Mouse (Mus musculus) G1E (cell line): ENCODE data around the gene Polr2f. TPM values are rescaled to one million over a fixed set of nuclear protein-coding genes. Genes with fewer than 3 reads are reported as not detected.

ENCODE experiments used
- ATAC-seq: 2 replicates; pipeline ENCODE4 v1.8.0; 2016; ENCODE audit warnings: mild to moderate bottlenecking; ENCODE audit not compliant: insufficient number of reproducible peaks, poor library complexity, low FRiP score, severe bottlenecking; ENCODE audit errors: extremely low read depth
- DNase-seq: peaks from one replicate; pipeline ENCODE4 v3.0.0; 2012; ENCODE audit warnings: low spot score
- H3K27me3 ChIP-seq: 2 replicates; pipeline ENCODE4 v1.6.1; 2012; ENCODE audit warnings: mild to moderate bottlenecking, low read length, inconsistent platforms; ENCODE audit not compliant: insufficient read depth
- H3K36me3 ChIP-seq: replicated peaks from 2 replicates; pipeline ENCODE3; 2012; ENCODE audit warnings: mild to moderate bottlenecking, inconsistent platforms
- H3K4me1 ChIP-seq: 2 replicates; pipeline ENCODE4 v1.6.1; 2012; ENCODE audit warnings: low read depth, low read length, inconsistent platforms, mixed read lengths; ENCODE audit not compliant: insufficient read depth
- H3K4me3 ChIP-seq: 2 replicates; pipeline ENCODE4 v1.5.1; 2012; ENCODE audit warnings: low read depth, mild to moderate bottlenecking, inconsistent platforms, low read length, moderate library complexity, mixed read lengths
- H3K9me3 ChIP-seq: replicated peaks from 2 replicates; pipeline ENCODE4 v1.6.1; 2012; ENCODE audit warnings: inconsistent platforms
- CTCF ChIP-seq: IDR thresholded peaks from 2 replicates; pipeline ENCODE4 v1.5.1; 2012; ENCODE audit warnings: low read depth, low read length, inconsistent platforms, mixed read lengths
- GATA1 ChIP-seq: IDR thresholded peaks from 2 replicates; pipeline ENCODE4 v1.6.1; 2012; ENCODE audit warnings: borderline replicate concordance, low read length, inconsistent platforms, mixed read lengths
- GATA2 ChIP-seq: IDR thresholded peaks from 2 replicates; pipeline ENCODE4 v1.6.1; 2012; ENCODE audit warnings: low read depth, low read length, inconsistent platforms, borderline replicate concordance
- POLR2AphosphoS5 ChIP-seq: IDR thresholded peaks from 2 replicates; pipeline ENCODE4 v1.6.1; 2012; ENCODE audit warnings: low read depth, low read length, inconsistent platforms; ENCODE audit not compliant: insufficient replicate concordance
- TAL1 ChIP-seq: conservative IDR thresholded peaks from 2 replicates; pipeline ENCODE4 v1.6.1; 2012; ENCODE audit warnings: low read depth, low read length, inconsistent platforms, mixed read lengths
- polyA plus RNA-seq: library from polyadenylated mRNA; stranded (reverse); fragments of >175 nt; gene quantifications from 2 replicates; pipeline ENCODE4 v1.2.3, GENCODE M21; 2012
- total RNA-seq, 2 experiments: library from RNA; stranded (forward) in 1 of 2; stranded (reverse) in 1 of 2; fragments of 200-1000 nt in 1 of 2; fragments of >200 nt in 1 of 2; fragmentation: Nextera tagmentation in 1 of 2; gene quantifications; 2 replicates each; pipeline ENCODE4 v1.2.3; 2014 to 2017

Gene Polr2f
- total and polyA plus RNA-seq, 3 experiments = 97.0 to 266 (median 143) TPM

DNA sequence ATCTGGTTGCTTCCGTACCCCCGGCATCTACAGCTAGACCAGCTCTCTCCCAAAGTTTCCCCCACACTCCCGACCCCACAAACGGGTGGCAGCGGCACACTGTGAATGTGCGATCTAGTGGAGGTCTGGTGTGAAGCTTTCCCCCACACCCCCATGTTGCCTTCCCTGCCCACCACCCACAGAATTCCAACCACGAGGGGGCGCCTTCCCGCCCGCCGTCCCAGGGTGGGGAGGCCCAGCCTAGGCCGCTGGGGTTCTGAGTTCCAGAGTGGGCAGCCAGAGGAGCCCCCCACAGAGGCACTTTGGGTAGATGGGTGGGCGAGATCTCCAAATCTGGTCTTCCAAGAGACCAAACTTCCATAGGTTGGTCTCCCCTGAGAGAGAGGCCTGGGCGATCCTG, 22.0 kb downstream of the Polr2f start:
- TF ChIP-seq GATA1 (no peak), CTCF (no peak), POLR2AphosphoS5 (no peak)
- H3K4me1 ChIP-seq = no peaks in the 10 kb centered on the region
- H3K36me3 ChIP-seq = no peaks in the 10 kb centered on the region
- ATAC-seq (no peak), DNase-seq (no peak)
- no peak overlapping the region for H3K4me3 ChIP-seq
- H3K9me3 ChIP-seq = no peaks in the 10 kb centered on the region
- H3K27me3 ChIP-seq = peaks cover 74% of the 10 kb centered on the region

DNA sequence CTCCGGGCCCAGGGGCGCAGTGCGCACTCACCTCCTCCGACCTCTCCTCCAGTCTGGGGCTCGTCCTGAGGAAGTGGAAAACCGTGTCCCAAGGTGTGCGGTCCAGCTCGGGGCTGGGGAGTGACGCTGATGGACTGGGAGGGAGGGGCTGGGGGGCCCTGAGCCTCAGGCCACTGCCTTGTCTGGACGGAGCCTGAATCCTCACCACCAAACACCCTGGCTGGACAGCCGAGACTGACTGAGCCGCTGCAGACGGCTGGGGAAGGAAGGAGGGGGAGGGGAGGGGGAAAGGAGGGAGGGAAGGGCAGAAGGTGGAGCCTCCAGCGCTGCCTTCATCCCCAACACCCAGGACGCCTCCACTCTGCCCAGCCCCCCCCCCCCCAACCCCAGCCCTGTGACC, 23.4 kb downstream of the Polr2f start:
- no peak for DNase-seq
- TF ChIP-seq CTCF (no peak), GATA2 (no peak), GATA1 (no peak), TAL1 (no peak), POLR2AphosphoS5 (no peak)
- H3K36me3 ChIP-seq = no peaks in the 10 kb centered on the region
- no peak for ATAC-seq
- H3K4me3 ChIP-seq = no peak overlapping the region
- peaks cover 69% of the 10 kb centered on the region for H3K27me3 ChIP-seq
- H3K9me3 ChIP-seq = no peaks in the 10 kb centered on the region
- H3K4me1 ChIP-seq = no peaks in the 10 kb centered on the region

DNA sequence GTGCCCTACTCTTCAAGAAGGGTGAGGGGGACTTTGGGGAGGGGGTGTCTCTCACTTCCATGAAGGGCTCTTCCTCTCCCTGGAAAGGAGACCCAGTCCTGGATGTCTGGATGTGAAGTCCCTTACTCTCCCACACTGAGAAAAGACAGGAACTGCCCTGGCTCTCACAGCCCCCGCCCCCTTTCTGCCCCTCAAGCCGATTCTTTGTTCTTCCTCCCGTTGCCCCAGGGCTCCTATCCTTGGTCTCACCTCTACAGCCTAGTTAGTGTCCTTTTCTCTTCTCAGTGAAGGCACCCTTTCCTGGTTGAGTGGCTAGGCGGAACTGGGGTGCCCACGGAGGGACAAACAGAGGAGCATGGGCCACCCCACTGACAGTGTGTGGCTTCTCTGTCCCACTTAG, 24.3 kb downstream of the Polr2f start, which contains the start of gene Sox10:
TSS of gene Sox10 (minus strand) at position 101 of the 400 bp plus-strand sequence.
- ATAC-seq (no peak), DNase-seq (no peak)
- TF ChIP-seq POLR2AphosphoS5 (no peak), TAL1 (no peak), CTCF (no peak), GATA1 (no peak), GATA2 (no peak)
- Histone ChIP-seq H3K27me3 (peaks cover 70% of the 10 kb centered on the region), H3K4me1 (no peaks in the 10 kb centered on the region), H3K4me3 (no peak within 1 kb of the TSS), H3K9me3 (no peaks in the 10 kb centered on the region), H3K36me3 (no peaks in the 10 kb centered on the region)

DNA sequence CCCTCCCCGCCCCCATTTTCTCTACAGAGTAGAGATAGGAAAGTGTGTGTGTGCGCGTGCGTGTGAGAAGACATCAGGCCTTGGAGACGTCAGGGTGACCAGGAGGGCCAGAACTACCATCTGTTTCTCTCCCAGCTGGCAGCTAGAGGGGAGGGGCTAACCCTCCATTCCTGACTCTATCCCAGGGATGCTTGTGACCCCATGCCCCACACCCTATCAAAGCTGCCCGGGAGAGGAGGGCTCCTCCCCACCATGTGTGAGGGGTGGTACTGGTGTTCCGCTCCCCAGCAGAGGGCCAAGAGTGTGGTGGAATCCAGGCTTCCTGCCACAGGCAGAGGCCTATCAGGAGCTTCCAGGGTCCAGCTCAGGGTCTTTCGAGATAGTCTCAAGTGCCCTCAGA, 25.9 kb downstream of the Polr2f start:
- ATAC-seq (no peak), DNase-seq (no peak)
- TF ChIP-seq TAL1 = no peak
- TF ChIP-seq CTCF = no peak
- no peak for TF ChIP-seq GATA1
- no peak for TF ChIP-seq POLR2AphosphoS5
- no peak for TF ChIP-seq GATA2
- no peaks in the 10 kb centered on the region for H3K36me3 ChIP-seq
- no peaks in the 10 kb centered on the region for H3K9me3 ChIP-seq
- H3K27me3 ChIP-seq = peaks cover 68% of the 10 kb centered on the region
- H3K4me3 ChIP-seq = no peak overlapping the region
- H3K4me1 ChIP-seq = no peaks in the 10 kb centered on the region

DNA sequence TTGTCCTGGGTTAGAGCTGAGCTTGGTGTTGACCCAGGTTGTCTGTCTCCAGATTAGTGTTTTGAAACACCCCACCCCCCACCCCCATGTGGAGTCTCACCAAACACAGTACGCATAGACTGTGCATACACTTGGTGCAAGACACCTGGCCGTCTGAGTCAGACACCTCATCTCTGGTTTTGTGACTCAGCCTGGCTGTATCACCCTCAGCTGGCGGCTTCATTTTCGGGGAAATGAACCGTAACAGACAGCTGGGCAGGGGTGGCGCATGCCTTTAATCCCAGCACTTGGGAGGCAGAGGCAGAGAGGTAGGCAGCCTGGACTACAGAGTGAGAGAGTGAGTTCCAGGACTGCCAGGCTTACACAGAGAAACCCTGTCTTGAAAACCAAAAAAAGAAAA, 36.1 kb downstream of the Polr2f start:
- no peak for ATAC-seq
- no peaks in the 10 kb centered on the region for H3K4me1 ChIP-seq
- peaks cover 52% of the 10 kb centered on the region for H3K27me3 ChIP-seq

DNA sequence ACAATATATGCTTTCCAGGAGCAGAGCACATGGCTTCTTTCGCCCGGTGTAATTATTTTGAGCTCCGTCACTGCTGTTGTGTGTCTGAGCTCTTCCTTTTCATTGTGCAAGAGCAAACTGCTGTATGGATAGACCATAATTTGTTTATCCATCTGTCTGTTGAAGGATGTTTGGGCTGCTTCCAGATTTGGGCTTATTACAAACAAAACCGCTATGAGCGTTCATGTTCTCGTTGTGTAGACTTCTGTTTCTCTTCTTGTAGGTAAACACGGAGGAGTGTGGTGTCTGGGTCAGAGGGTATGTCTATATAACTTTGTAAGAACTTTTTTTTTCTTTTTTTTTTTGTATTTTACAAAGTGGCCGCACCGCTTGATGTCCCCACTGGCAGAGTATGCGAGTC, 44.4 kb downstream of the Polr2f start:
- H3K4me1 ChIP-seq = no peaks in the 10 kb centered on the region
- peaks cover 22% of the 10 kb centered on the region for H3K27me3 ChIP-seq
- DNase-seq (no peak), ATAC-seq (no peak)
- H3K4me3 ChIP-seq = no peak overlapping the region
- H3K9me3 ChIP-seq = no peaks in the 10 kb centered on the region
- H3K36me3 ChIP-seq = no peaks in the 10 kb centered on the region
- TF ChIP-seq CTCF (no peak), POLR2AphosphoS5 (no peak), TAL1 (no peak), GATA1 (no peak), GATA2 (no peak)

More for the DNA sequence above, 36.1 kb downstream of the Polr2f start:
- TF ChIP-seq POLR2AphosphoS5 (no peak), GATA1 (no peak), TAL1 (no peak), CTCF (no peak), GATA2 (no peak)
- Histone ChIP-seq H3K4me3 (no peak overlapping the region), H3K36me3 (no peaks in the 10 kb centered on the region), H3K9me3 (no peaks in the 10 kb centered on the region)
- DNase-seq = no peak
